Mouse (Mus musculus): ENCODE results near the gene Abcb6. TPM values are rescaled to one million over a fixed set of nuclear protein-coding genes. Genes with fewer than 3 reads are reported as not detected.

Gene Abcb6
- total RNA-seq, 2 experiments from 2014 or later: 26.1 to 27.2 TPM

DNA sequence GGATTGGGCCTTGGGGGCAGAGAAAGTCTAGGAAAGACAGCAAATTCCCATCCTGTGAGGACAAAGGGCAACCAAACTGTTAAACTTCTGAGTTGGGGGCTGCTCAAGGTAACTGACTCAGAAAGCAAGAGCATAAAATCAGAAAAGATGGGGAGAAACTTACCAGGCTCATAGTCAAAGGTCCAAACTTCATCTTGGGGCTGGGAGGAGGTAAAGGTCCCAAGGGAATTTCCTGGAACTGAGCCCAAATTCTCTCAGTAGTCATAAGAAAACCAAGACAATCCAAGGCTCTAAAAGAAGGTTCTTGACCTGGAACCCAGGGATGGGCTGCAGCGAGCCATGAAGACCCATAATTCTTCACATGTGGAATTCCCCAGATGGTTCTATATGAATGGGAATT lies 21.0 kb upstream of the Abcb6 start:
- no peak for DNase-seq

DNA sequence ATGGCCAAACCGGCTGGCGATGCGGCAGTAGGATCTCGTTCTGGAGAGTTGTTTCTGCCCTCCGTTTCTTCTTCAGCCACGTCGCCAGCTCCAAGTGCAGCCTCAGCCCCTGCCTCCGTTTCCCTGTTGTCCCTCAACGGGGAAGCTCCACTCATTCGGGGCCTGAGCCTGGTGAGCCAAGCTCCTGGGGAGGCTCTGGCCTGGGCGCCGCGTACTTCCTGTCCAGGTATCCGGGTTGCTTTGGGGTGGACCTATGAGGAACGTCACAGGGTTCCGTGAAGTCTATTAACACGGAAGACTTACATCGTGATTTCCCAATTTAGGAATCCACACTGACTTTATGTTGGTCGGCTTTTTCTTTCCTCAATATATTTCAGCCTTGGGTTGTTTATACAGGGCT lies 12.3 kb upstream of the Abcb6 start:
- DNase-seq: no peak

DNA sequence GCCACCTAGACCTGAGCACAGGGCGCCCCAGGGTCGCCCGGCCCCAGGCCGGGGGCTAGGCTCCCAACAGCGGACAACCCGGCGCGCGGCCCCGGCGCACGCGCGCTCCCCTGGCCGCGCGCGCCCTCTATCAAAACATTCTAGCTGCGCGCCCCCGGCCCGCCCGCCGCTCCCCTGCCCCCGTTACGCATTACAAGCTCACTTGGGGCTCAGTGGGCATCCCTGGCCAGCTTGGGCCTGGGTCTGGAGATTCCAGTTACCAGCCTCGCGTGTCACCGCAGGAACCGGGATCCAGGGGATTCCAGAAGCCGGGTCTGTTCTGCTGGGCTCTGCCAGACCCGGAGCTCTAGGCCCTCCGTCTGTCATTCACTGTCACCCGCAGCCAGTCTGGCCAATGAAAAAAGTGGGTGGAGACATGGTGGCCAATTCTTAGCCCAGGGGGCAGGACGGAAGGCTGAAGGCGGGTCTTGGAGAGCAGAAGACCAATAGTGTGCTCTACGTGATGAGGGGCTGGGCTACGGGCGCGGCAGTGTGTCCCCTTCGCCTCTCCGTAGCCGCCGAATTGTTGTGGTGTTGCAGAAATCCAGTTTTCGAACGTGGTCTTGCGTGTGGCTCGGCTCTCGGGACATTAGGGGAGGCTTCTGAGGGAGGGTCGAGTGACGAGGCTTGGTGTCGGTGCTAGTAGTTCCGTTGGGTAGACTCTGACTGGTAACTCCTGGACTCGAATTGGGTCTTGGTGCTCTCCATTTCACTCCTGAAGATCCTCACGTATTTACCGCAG lies 11.6 kb upstream of the Abcb6 start, which contains the start of the genes Ankzf1 and Atg9a:
Gene Ankzf1, plus strand, starts transcription at position 530 of the 781 bp plus-strand sequence.
Gene Atg9a, minus strand, starts transcription at position 575 of the 781 bp plus-strand sequence.
- peak; percentile 95 to 97 for DNase-seq

DNA sequence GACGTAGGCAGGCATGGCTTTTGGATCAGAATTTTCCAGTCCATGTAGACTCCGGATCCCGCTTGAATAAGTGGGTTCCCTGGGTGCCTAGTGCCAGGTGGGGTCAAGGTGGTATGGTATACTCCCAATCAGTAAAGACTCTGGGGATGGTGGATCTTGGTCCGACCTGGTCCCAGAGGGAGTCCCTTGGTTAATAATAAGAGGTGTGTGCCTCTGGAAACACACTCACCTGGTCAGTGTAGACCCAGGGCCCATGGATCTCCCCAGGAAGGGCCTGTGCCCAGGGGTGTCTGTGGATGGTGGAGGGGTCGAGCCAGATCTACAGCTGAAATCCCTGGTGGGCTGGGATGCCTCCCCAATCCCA lies 11.0 kb upstream of the Abcb6 start:
- DNase-seq: no peak

DNA sequence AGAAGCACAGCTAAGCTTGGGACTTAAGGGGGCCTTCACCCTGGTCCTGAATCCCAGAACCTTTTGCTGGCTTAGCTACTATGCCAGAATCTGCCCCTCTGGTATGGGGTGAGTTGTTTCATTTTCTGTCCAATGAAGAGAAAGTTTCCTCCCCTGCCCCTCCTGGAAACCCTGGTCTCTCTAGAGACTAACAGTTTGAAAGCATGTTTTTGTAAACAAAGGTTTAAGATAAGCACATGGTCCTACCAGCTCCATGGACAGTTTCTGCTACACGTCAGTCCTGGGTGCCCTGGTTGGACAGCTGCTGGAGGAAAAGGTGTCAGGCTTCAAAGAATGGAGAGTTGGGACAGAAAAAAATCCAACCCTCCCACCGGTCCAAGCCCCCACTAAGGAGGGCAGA lies 10.4 kb upstream of the Abcb6 start:
- DNase-seq: no peak

DNA sequence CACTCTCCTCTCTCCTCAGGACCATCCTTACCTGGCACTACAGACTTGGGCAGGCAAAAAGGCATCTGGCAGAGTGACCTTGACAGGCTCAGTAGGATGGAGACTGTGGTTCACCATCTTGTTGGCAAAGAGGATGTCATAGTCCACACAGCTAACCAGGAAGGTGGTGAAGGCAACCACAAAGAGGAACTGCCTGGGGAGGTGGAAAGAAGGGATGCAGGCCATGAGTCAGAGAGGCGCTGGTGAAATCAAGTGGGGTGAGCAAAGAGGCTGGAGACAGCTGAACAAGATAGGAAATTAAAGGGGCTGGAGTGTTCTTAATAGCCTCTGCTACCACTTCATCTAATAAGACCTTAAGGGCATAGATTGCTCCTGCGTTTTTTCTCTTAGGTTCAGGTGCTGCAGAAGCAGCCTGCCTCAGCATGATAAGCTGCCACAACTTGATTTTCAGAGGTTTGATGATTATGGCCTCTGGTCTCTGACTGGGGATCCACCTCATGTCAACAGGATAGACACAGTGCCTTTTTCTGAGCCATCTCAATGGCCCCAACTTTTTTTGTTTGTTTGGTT lies 7.8 kb upstream of the Abcb6 start:
- DNase-seq: no peak

DNA sequence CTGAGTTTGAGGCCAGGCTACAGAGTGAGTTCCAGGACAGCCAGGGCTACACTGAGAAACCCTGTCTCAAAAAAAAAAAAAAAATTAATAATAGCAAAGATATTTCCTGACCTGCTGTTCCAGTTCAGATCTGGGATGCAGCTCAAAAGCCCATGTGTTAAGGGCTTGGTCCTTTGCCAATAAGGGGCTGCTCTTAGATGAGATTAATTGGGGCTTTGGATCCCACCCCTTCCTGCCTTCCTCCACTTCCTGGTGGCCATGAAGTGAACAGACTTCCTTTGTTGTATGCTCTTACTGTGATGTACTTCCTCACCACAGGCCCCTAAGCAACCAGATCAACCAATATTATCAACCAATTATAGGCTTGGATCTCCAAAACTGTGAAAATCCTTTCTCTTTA lies 6.9 kb upstream of the Abcb6 start:
- DNase-seq: no peak

DNA sequence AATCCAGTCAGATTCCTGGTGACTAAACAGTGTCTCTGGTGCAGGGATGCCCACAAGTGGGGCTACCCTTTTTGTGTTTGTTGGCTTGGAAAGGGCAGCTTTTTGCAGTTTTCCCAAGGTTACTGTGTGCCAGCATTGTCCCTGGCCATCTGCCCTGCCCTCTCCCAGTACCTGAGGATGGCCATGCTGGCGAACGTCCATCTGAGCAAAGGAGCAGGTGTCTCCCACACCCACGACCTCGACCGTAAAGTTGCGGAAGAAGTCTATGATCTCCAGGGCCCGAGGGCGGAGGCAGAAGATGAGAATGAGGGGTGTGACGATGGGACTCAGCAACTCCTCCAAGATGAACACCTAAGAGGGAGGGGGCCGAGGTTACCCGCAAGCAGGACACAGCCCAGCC lies 5.3 kb upstream of the Abcb6 start:
- DNase-seq: no peak

DNA sequence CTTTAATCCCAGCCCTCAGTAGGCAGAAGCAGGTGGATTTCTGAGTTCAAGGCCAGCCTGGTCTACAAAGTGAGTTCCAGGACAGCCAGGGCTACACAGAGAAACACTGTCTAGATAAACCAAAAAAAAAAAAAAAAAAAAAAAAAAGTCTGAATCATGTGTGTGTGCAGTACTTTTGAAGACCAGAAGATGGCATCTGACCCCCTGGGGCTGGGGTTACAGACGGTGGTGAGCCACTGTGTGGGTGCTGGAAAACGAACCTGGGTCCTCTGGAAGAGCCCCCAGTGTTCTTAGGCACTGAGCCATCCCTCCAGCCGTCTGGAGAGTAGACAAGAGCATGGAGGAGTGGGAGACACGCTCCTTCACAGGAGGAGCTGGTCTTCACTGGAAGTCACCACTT lies 2.0 kb upstream of the Abcb6 start:
- DNase-seq: no peak

DNA sequence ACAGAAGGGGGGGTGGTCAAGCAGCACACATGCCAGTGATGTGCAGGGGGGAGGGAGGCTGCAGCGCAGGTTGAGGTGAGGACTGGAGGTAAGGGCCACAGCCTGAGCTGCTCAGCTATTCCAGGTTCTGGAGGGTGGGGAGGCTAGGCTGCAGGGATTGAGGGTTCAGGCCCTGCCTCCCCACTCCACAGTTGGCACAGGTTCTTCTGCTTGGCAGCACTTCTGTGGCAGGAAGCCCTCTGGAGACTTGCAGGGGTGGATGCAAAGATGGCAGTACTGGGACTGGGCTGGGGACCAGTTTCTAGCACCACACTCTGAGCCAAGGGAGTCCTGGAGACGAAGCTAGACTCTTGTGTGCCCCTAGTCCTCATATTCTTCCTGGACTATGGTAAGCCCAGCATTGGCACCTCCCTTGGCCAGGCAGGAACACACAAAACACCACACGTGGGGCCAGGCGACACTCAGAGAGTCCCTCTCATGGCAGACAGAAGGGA lies 1.2 kb upstream of the Abcb6 start:
- no peak for DNase-seq

DNA sequence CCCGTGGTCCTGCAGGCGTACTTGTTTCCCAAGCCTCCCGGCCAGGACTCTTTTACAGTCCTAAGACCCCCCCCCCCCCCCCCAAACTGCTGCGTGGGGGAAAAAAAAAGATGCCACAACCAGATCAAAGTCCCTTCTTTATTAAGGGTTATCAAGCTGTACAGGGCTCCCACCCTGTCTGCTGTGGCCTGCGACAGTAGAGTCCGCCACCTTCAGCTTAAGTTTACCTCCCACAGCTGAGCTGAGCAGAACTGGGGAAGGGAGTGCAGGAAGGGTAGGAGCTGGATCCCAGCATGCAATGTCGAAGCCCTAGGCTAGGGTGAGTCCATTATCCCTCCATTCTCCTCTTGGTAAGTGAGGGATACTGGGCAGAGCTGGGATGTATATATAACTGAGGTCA lies 549 bp upstream of the Abcb6 start:
- DNase-seq: no peak

DNA sequence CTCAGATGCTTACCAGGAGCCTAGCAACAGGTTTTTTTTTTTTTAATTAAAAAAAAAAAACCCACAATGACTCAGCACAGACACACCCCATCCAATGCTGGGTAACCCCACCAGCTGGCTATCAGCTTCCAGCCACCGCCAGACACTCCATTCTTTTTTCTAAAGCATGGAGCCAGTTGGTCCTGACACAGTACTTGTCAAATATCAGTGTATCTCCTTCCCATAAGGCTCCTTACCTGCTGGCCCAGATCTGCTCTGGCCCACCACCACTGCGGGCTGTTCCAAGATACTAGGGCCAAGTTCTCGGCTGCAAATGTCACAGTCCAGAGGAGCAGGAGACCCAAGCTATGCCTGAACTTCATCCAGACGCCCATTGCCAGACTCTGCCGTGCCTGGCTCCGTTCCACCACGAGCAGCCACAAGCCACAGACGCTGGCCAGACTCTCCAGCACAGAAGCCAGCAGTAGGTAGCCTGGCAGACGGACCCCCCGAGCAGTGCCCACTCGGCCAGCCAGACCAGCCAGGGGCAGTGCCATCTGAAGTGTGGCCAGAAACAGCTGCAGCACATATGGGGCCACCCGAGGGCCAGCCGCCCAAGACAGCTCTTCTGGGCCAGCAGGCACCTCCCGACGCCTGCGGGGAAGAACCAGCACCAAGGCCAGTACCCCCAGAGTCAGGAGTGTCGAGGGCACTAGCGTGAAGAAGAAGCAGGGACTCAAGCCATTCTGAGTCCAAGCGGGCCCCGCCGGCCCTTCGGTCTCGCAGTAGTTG lies 673 bp downstream of the Abcb6 start:
- DNase-seq: peak; percentile 40 to 53

DNA sequence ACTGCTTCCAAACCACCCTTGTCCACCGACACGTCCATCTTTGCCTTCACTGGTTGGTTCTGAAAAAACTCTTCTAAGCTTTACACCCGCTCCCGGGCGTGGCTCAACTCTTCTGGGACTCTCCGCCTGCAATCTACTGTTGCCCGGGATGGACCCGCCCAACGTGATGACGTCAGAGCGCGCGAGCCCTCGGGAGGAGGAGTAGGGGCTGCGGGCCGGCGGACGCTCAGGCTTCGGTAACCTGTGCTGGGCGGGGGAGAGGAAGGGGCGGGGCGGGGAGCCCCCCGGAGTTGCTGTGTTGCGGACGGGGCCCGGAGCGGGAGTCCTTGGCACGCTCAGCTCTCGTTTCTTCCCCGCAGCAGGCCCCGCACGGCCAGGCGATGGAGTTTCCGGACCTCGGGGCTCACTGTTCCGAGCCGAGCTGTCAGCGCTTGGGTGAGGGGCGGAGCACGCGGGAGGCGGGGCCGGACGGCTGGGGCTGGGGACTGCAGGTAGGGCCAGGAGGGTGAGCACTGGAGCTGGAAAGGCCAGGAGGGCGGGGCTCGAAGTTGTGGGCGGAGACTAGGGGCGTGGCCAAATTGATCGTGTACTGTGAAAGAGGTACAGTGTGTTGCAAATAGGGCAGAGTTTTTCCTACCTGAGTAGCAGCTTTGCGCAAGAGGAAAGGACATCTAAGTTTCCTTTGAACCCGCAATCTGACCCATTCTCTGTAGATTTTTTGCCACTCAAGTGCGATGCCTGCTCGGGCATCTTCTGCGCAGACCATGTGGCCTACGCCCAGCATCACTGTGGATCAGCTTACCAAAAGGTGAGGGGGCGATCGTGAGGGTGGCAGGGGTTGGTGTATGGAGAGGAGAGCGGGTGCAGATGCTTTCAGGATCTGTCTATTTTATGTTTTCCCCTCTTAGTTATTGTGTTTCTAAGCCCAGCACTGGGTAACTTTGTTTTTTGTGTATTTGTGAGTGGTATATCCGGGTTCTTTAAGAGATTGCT lies 11.4 kb downstream of the Abcb6 start, which contains the start of gene Zfand2b:
Gene Zfand2b, plus strand, starts transcription at position 175 of the 993 bp plus-strand sequence.
- peak; percentile 92 to 93 for DNase-seq

DNA sequence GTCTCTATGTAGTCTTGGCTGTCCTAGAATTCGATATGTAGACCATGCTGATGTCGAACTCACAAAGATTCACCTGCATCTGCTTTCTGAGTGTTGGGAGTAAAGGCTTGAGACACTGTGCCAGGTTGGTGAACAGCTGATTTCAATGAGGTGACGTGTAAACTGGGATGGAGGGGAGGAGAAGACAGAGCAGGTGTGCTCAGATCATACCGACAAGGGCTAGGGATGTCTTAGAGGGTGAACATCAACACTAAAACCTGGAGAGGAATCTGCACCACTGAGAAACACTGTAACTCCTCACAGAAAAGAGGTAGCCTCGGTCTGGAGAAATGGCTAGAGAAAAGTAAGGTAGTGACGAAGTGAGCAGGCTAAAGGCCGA lies 12.1 kb downstream of the Abcb6 start:
- no peak for DNase-seq

DNA sequence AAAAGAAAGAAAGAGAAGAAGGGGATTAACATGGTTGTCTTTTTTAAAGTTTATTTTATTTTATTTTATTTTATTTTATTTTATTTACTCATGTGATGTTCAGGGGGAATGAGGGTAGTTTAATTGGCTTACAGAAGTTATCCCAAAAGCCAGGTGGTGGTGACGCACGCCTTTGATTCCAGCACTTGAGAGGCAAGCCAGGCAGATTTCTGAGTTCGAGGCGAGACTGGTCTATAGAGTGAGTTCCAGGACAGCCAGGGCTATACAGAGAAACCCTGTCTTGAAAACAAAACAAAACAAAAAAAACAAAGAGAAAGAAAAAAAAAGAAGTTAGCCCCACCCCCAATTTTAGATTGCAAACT lies 20.0 kb downstream of the Abcb6 start:
- DNase-seq: no peak

DNA sequence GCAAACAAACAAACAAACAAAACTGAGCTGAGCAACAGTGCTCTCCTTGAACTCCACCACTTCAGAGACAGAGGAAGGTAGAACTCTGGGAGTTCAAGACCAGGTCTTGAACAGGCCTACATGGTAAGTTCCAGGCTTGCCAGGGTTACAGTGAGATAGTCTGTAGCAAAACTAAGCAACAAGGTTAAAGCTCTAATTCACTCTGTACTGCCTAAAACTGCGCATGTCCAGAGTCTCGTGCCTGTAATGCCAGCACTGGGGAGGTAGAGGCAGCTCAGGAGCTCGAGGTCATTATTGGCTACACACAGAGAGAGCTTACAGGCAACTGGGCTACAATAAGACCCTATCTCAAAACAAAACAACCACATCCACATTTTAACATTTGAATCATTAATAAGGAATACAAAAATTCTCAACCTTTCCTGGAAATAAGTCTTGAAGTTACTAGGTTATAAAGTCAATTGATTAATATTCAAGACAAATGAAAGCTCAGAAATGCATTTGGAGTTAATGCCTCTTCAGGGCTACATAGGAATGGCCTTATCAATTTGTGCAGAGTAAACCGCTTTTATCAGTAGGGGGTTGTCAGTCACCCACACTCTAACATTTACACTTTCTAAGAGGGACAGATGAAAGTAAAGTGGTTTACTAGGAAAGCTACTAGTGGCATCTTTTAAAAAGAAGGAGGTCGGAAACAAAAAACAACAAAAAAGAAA lies 20.5 kb downstream of the Abcb6 start:
- no peak for DNase-seq

DNA sequence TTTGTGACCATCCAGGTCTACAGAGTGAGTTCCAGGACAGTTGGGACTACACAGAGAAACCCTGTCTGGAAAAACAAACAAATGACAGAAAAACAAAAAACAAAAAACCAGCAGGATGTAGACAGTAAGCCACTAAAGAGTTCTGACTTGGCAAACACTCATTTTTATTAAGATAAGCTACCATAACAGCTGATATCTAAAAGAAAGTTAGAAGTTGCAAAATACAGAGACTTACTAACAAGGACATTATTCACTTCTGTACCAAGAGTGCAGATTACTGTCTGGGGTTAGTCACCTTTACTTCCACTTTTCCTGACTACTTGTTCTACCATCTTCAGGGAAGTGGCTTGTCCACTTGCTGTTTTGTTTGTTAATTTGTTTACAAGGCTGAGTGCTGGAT lies 21.2 kb downstream of the Abcb6 start:
- no peak for DNase-seq

DNA sequence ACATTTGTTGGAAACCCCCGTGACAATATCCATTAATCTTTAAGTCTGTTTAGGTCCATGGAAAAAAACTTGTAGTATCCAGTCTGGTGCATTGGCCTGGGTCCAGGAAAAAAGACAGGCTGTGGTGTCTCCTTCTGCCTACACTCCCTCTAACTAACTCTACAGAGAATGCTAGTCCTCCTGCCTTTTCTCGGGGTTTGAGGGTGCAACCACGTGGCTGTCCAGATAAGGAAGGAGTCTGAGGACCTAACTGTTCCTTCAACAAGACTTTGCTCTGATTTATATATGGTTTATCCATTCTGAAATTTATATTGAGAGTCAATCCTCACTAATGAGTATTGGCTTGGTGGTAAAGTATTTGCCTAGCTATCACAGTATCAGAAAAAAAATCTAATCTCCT lies 24.4 kb downstream of the Abcb6 start:
- DNase-seq: no peak

DNA sequence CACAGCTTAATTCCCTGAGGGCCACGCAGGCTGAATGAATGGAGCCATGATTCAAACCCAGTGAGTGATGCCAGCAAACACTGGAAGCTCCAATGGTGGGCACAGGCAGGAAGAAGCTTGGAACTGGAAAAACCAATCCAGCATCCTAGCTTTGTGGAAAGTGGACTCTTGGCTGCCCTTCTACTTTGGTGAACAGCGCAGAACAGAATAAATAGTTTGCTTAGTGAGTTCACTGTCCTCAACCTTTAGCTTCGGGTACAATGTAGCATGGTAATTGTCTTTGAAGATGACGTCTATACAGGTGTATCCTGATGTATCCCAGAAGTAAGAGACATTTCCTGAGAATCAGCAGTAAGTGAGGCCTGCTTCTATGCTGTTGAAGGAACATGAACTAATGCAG lies 31.5 kb downstream of the Abcb6 start:
- DNase-seq: no peak

DNA sequence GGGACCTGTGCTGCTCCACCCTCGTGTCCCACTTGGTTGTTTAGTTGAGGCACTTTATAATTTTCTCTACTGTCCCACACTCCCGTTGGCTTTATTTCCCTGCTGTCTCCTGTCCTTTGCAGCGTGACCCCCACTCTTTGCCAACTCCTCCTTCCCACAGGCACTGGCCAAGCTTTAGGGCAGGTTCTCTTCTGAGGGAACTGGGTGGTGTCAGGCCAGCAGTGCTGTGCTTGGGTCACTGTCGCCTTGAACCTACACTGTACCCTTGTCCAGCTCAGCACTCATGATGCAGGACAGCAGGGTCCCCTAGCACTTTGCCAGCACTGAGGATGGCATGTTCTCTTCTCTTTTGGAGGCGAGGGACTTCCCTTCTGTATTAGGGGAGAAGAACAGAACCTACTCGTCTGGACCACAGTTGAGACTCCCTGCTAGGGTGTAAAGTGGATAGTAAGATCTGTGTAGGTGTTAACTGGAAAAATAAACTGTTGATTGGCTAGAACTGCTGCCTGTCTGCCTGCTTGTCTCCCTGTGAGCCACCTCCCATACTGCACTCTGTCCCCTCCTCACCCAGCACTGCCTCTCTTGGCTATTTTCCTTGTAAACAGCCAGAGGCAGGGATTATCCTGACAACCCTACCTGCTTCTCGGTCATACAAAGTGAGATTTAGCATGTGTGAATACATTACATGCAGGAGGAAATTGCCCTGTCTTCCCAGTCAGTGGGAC lies 32.6 kb downstream of the Abcb6 start:
- no peak for DNase-seq

DNA sequence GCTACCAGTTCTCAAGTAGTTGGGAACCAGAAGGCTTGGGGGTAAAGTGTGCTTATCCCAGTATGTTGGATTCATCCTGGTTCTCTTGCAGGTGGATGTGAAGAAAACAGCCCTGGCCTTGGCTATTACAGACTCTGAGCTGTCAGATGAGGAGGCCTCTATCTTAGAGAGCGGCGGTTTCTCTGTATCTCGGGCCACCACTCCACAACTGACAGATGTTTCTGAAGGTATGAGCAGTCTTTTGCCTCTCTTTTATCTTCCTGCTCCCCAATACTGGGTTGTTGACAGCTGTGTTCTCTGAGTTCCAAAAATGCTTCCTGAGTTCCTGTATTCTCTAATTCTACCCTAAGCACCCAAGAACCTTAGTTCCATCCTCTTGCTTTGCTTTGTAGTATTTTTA lies 34.6 kb downstream of the Abcb6 start:
- DNase-seq: no peak
